Mouse (Mus musculus) liver, embryonic 12.5 days (tissue): ENCODE results near the gene Fgf5. TPM values are rescaled to one million over a fixed set of nuclear protein-coding genes. Genes with fewer than 3 reads are reported as not detected.
A peak's percentile ranks its signal among the peaks of the same experiment; 100 is the strongest.

Source experiments
- ATAC-seq: fragments of 200-750 bp; cut with Nextera tagmentation; 2 replicates; pipeline ENCODE4 v1.8.0; 2017; ENCODE audit warnings: moderate number of reproducible peaks, mild to moderate bottlenecking, moderate library complexity
- H3K27ac ChIP-seq: fragments of 300-500 bp; sonication (generic); 2 replicates; pipeline ENCODE4 v1.5.1; 2016; ENCODE audit warnings: mild to moderate bottlenecking
- H3K27me3 ChIP-seq: fragments of 300-500 bp; sonication (generic); replicated peaks from 2 replicates; pipeline ENCODE4 v1.6.1; 2016; ENCODE audit warnings: mild to moderate bottlenecking, moderate library complexity
- H3K36me3 ChIP-seq: fragments of 300-500 bp; sonication (generic); 2 replicates; pipeline ENCODE4 v1.6.1; 2016; ENCODE audit warnings: mild to moderate bottlenecking, moderate library complexity
- H3K4me1 ChIP-seq: fragments of 300-500 bp; sonication (generic); 2 replicates; pipeline ENCODE4 v1.6.1; 2016
- H3K4me2 ChIP-seq: fragments of 300-500 bp; sonication (generic); 2 replicates; pipeline ENCODE4 v1.6.1; 2016; ENCODE audit warnings: mild to moderate bottlenecking, moderate library complexity
- H3K4me3 ChIP-seq: fragments of 300-500 bp; sonication (generic); 2 replicates; pipeline ENCODE4 v1.5.1; 2016; ENCODE audit warnings: mild to moderate bottlenecking, moderate library complexity
- H3K9ac ChIP-seq: fragments of 300-500 bp; sonication (generic); 2 replicates; pipeline ENCODE4 v1.6.1; 2016; ENCODE audit warnings: mild to moderate bottlenecking, moderate library complexity
- H3K9me3 ChIP-seq: fragments of 300-500 bp; sonication (generic); replicated peaks from 2 replicates; pipeline ENCODE4 v1.6.1; 2016; ENCODE audit warnings: mild to moderate bottlenecking, moderate library complexity
- WGBS: fragments of 180-500 bp; shearing (Covaris S2); methylation state at CpG from one replicate; pipeline ENCODE4 v1.1.7; 2016; ENCODE audit not compliant: insufficient replicate concordance; 5-methylcytosine and 5-hydroxymethylcytosine counted together
- polyA plus RNA-seq: library from polyadenylated mRNA; unstranded; fragments of >200 nt; fragmentation: Nextera tagmentation; extraction: Ambion mirVana; gene quantifications from 2 replicates; pipeline ENCODE4 v1.2.1, GENCODE M21; 2016

The Fgf5 gene
- 0.33 and 0.83 TPM in 2 replicates for polyA plus RNA-seq

- H3K9ac ChIP-seq: 0 out of 2 replicates have a peak within 1 kb of the TSS, but pooled peaks have one; percentile 12
- no peaks in the 10 kb centered on the region for H3K9me3 ChIP-seq
- H3K27ac ChIP-seq: no peak within 1 kb of the TSS
- H3K36me3 ChIP-seq: no peaks in the 10 kb centered on the region
- WGBS: under 1% methylated on average over 67 of the region's 80 CpGs
- H3K27me3 ChIP-seq: peaks cover 68% of the 10 kb centered on the region
- peak within 1 kb of the TSS; percentile 45 for H3K4me3 ChIP-seq
- H3K4me1 ChIP-seq: no peaks in the 10 kb centered on the region
- ATAC-seq: no peak
- H3K4me2 ChIP-seq: peak within 1 kb of the TSS; percentile 68
These were observed at the start of gene Fgf5 for GRCm38 (mm10) chr5:98253838-98254821. Gene Fgf5 (plus strand): TSS chr5:98254184.

GRCm38 (mm10) chr5:98212501-98212900, 41.5 kb upstream of the Fgf5 start:
- H3K4me1 ChIP-seq: no peaks in the 10 kb centered on the region
- H3K9me3 ChIP-seq: 0 out of 2 replicates have a peak, but pooled peaks cover 3% of the 10 kb centered on the region
- no peak overlapping the region for H3K9ac ChIP-seq
- no peaks in the 10 kb centered on the region for H3K27me3 ChIP-seq
- no peaks in the 10 kb centered on the region for H3K36me3 ChIP-seq
- no peak overlapping the region for H3K27ac ChIP-seq
- no peak overlapping the region for H3K4me3 ChIP-seq
- no peak overlapping the region for H3K4me2 ChIP-seq
- ATAC-seq: no peak
- 52% methylated on average over 4 of the region's 4 CpGs for WGBS

- H3K27me3 ChIP-seq: no peaks in the 10 kb centered on the region
- 62% methylated on average over 4 of the region's 4 CpGs for WGBS
- H3K4me2 ChIP-seq: no peak overlapping the region
- no peaks in the 10 kb centered on the region for H3K36me3 ChIP-seq
- ATAC-seq: no peak
- no peak overlapping the region for H3K9ac ChIP-seq
- H3K27ac ChIP-seq: no peak overlapping the region
- H3K4me3 ChIP-seq: no peak overlapping the region
- H3K4me1 ChIP-seq: no peaks in the 10 kb centered on the region
- no peaks in the 10 kb centered on the region for H3K9me3 ChIP-seq
These were observed 32.0 kb upstream of the Fgf5 start for GRCm38 (mm10) chr5:98221956-98222355.

- H3K4me3 ChIP-seq: no peak overlapping the region
- WGBS: 61% methylated on average over 2 of the region's 2 CpGs
- H3K9ac ChIP-seq: no peak overlapping the region
- H3K4me2 ChIP-seq: no peak overlapping the region
- H3K27ac ChIP-seq: no peak overlapping the region
- no peaks in the 10 kb centered on the region for H3K36me3 ChIP-seq
- no peaks in the 10 kb centered on the region for H3K27me3 ChIP-seq
- no peaks in the 10 kb centered on the region for H3K4me1 ChIP-seq
- ATAC-seq: no peak
- H3K9me3 ChIP-seq: no peaks in the 10 kb centered on the region
These were observed 27.3 kb upstream of the Fgf5 start for GRCm38 (mm10) chr5:98226710-98227109.

GRCm38 (mm10) chr5:98229456-98229855, 24.5 kb upstream of the Fgf5 start:
- 55% methylated on average over 6 of the region's 6 CpGs for WGBS
- H3K27ac ChIP-seq: no peak overlapping the region
- H3K36me3 ChIP-seq: no peaks in the 10 kb centered on the region
- H3K9ac ChIP-seq: no peak overlapping the region
- no peak overlapping the region for H3K4me3 ChIP-seq
- H3K9me3 ChIP-seq: no peaks in the 10 kb centered on the region
- no peak overlapping the region for H3K4me2 ChIP-seq
- no peaks in the 10 kb centered on the region for H3K27me3 ChIP-seq
- H3K4me1 ChIP-seq: no peaks in the 10 kb centered on the region
- ATAC-seq: no peak

GRCm38 (mm10) chr5:98238466-98238865, 15.5 kb upstream of the Fgf5 start:
- Histone ChIP-seq H3K27me3 (no peaks in the 10 kb centered on the region), H3K36me3 (no peaks in the 10 kb centered on the region), H3K4me2 (no peak overlapping the region), H3K4me3 (no peak overlapping the region), H3K9ac (no peak overlapping the region), H3K4me1 (no peaks in the 10 kb centered on the region), H3K9me3 (no peaks in the 10 kb centered on the region), H3K27ac (no peak overlapping the region)
- no peak for ATAC-seq
- 58% methylated on average over 6 of the region's 6 CpGs for WGBS

- Histone ChIP-seq H3K36me3 (no peaks in the 10 kb centered on the region), H3K9me3 (no peaks in the 10 kb centered on the region), H3K27me3 (no peaks in the 10 kb centered on the region), H3K4me1 (no peaks in the 10 kb centered on the region), H3K9ac (no peak overlapping the region), H3K4me2 (no peak overlapping the region), H3K27ac (no peak overlapping the region), H3K4me3 (no peak overlapping the region)
- WGBS: 84% methylated on average over 12 of the region's 12 CpGs
- ATAC-seq: no peak
These were observed 12.6 kb upstream of the Fgf5 start for GRCm38 (mm10) chr5:98241322-98241829.

- Histone ChIP-seq H3K27ac (no peak overlapping the region), H3K36me3 (no peaks in the 10 kb centered on the region), H3K4me2 (no peak overlapping the region), H3K27me3 (no peaks in the 10 kb centered on the region), H3K9me3 (no peaks in the 10 kb centered on the region), H3K4me1 (no peaks in the 10 kb centered on the region), H3K9ac (no peak overlapping the region), H3K4me3 (no peak overlapping the region)
- 32% methylated on average over 8 of the region's 8 CpGs for WGBS
- ATAC-seq: no peak
These were observed 8.7 kb upstream of the Fgf5 start for GRCm38 (mm10) chr5:98245303-98245702.

GRCm38 (mm10) chr5:98245976-98246375, 8.0 kb upstream of the Fgf5 start:
- Histone ChIP-seq H3K27me3 (0 out of 2 replicates have a peak, but pooled peaks cover 6% of the 10 kb centered on the region), H3K36me3 (no peaks in the 10 kb centered on the region), H3K9me3 (no peaks in the 10 kb centered on the region), H3K4me3 (no peak overlapping the region), H3K27ac (no peak overlapping the region), H3K4me1 (no peaks in the 10 kb centered on the region), H3K9ac (no peak overlapping the region), H3K4me2 (no peak overlapping the region)
- ATAC-seq: no peak
- WGBS: 32% methylated on average over 4 of the region's 4 CpGs

- H3K4me1 ChIP-seq: no peaks in the 10 kb centered on the region
- no peak overlapping the region for H3K27ac ChIP-seq
These were observed 7.2 kb upstream of the Fgf5 start for GRCm38 (mm10) chr5:98246826-98247225.

GRCm38 (mm10) chr5:98247516-98247915, 6.5 kb upstream of the Fgf5 start:
- H3K4me2 ChIP-seq: no peak overlapping the region
- 46% methylated on average over 2 of the region's 2 CpGs for WGBS
- no peaks in the 10 kb centered on the region for H3K36me3 ChIP-seq
- no peaks in the 10 kb centered on the region for H3K9me3 ChIP-seq
- no peak overlapping the region for H3K9ac ChIP-seq
- no peaks in the 10 kb centered on the region for H3K4me1 ChIP-seq
- no peak for ATAC-seq
- no peak overlapping the region for H3K27ac ChIP-seq
- no peak overlapping the region for H3K4me3 ChIP-seq
- H3K27me3 ChIP-seq: peaks cover 18% of the 10 kb centered on the region

More at GRCm38 (mm10) chr5:98246826-98247225, 7.2 kb upstream of the Fgf5 start:
- no peak overlapping the region for H3K9ac ChIP-seq
- H3K36me3 ChIP-seq: no peaks in the 10 kb centered on the region
- no peak overlapping the region for H3K4me2 ChIP-seq
- 61% methylated on average over 7 of the region's 7 CpGs for WGBS
- no peaks in the 10 kb centered on the region for H3K9me3 ChIP-seq
- peaks cover 11% of the 10 kb centered on the region; the same call in 1 of the 2 replicates for H3K27me3 ChIP-seq
- H3K4me3 ChIP-seq: no peak overlapping the region
- no peak for ATAC-seq

- Histone ChIP-seq H3K27ac (no peak overlapping the region), H3K4me2 (no peak overlapping the region), H3K4me1 (no peaks in the 10 kb centered on the region), H3K36me3 (no peaks in the 10 kb centered on the region), H3K9me3 (no peaks in the 10 kb centered on the region), H3K4me3 (no peak overlapping the region), H3K27me3 (peaks cover 64% of the 10 kb centered on the region), H3K9ac (no peak overlapping the region)
- ATAC-seq: no peak
- 22% methylated on average over 6 of the region's 6 CpGs for WGBS
These were observed 837 bp upstream of the Fgf5 start for GRCm38 (mm10) chr5:98253147-98253546.
